Mouse (Mus musculus) mouse trophoblast stem cell (cell line): ENCODE measurements around the gene Olfr1496.
"Not testable (repeated sequence)": the region's sequence is repeated elsewhere in the genome, so short reads cannot be mapped to it uniquely, and the experiment has no call there.

Experiments used
- in situ Hi-C, 2 experiments: fragments of 300-500 bp; cut with MseI, MboI; formaldehyde crosslinking; loops; 2 replicates in 1 of 2; 3 replicates in 1 of 2; pipeline ENCODE4 v1.15.1; 2025

Gene Olfr1496

DNA sequence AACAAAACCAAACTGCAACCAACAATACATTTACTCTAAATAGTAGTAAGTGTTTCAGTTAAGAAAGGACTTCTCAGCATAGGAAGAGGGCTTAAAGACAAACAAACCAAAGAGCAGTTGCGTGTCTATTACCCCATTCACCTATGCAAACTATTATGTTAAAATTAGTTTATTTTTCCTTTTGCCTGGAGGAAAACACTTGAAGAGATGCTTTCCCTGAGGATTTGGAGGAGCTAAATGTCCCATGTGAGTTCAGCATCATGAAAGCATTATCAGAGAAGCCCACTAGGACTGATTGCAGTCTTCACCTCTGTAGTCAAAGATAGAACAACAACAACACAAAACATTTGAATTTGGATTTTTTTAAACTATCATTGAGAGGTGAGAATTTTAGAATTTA lies at the start of gene Olfr1496:
Gene Olfr1496 (plus strand): TSS at position 301 of the 400 bp plus-strand sequence.
- in situ Hi-C loops: no loop called here

GRCm38 (mm10) chr19:13739428-13739827 lies 38.2 kb upstream of the Olfr1496 start, which contains the start of gene Olfr1494:
TSS of gene Olfr1494 (plus strand) at chr19:13739728.
- in situ Hi-C loops: no loop called here

DNA sequence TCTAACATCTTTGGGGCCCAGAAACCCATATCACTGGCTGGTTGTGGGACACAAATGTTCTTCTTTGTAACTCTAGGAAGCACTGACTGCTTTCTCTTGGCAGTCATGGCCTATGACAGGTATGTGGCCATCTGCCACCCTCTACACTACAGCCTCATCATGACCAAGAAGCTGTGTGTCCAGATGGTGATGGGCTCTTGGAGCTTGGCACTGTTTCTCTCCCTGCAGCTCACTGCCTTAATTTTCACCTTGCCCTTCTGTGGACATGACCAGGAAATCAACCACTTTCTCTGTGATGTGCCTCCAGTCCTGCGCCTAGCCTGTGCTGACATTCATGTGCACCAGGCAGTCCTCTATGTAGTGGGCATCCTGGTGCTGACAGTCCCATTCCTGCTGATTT lies 28.3 kb upstream of the Olfr1496 start:
- in situ Hi-C loops: no loop called here

GRCm38 (mm10) chr19:13764306-13764705 lies 13.4 kb upstream of the Olfr1496 start, which contains the start of gene Olfr1495:
TSS of gene Olfr1495 (plus strand) at chr19:13764606.
- in situ Hi-C loops: no loop called here

GRCm38 (mm10) chr19:13768565-13769276 lies 9.0 kb upstream of the Olfr1496 start:
- in situ Hi-C loops: no loop called here

- in situ Hi-C loops: no loop called here
These were observed 20.4 kb downstream of the Olfr1496 start, which contains the start of gene Olfr1497 for GRCm38 (mm10) chr19:13798102-13798501. TSS of gene Olfr1497 (minus strand) at chr19:13798202.

- in situ Hi-C loops: not testable (repeated sequence)
These were observed 27.8 kb downstream of the Olfr1496 start for GRCm38 (mm10) chr19:13805486-13805885.

DNA sequence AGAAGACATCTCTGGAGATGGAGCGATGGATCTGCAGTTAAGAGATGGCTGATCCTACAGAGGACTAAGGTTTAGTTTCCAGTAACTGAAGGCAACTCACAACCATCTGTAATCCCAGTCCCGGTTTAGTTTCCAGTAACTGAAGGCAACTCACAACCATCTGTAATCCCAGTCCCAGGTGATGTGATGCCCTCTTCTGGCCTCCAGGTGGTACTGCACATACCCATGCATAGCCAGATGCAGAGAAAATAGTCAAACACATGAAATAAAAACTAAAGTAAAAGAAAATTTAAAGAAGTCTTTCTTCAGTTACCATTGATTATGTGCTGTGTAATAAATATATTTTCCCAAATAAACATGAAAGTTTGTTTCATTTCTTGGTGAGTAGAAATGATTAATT lies 35.1 kb downstream of the Olfr1496 start:
- in situ Hi-C loops: no loop called here

GRCm38 (mm10) chr19:13818827-13819226 lies 41.1 kb downstream of the Olfr1496 start:
- in situ Hi-C loops: no loop called here

GRCm38 (mm10) chr19:13819347-13819746 lies 41.7 kb downstream of the Olfr1496 start, which contains the start of gene Olfr1499:
TSS of gene Olfr1499 (minus strand) at chr19:13819447.
- in situ Hi-C loops: no loop called here

- in situ Hi-C loops: no loop called here
These were observed 43.2 kb downstream of the Olfr1496 start for GRCm38 (mm10) chr19:13820847-13821246.

- in situ Hi-C loops: no loop called here
These were observed 50.8 kb downstream of the Olfr1496 start for GRCm38 (mm10) chr19:13828447-13828846.

DNA sequence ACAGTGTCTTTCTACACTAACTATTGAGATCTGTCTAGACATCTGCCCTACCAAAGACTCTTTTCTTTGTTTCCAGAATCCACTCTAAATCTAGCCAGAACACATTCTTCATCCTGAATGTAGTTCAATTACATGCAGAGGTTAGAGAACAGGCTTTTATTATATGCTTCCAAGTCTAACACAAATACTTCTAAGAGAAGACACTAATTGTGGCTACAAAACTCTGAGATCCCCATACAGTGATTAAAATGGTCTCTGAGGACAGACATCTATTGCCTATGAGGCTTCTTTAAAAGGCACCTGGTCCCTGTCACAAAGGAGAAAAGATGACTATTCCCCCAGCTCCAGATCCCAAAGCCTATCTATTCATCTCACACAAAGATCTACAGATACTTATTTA lies 52.7 kb downstream of the Olfr1496 start, which contains the start of gene Olfr1500:
Gene Olfr1500 (minus strand): TSS at position 101 of the 400 bp plus-strand sequence.
- in situ Hi-C loops: no loop called here
